Mouse (Mus musculus) intestine, embryonic 14.5 days (tissue): ENCODE measurements at regions not wholly inside any gene's neighbourhood (a gene's known extent, or its start where the extent isn't known, plus 50 kb on each side); places are given as distances from the start of the nearest gene placed in this dataset.

Source experiments
- ATAC-seq: fragments of 200-750 bp; cut with Nextera tagmentation; replicated peaks from 2 replicates; pipeline ENCODE4 v1.8.0; 2017; ENCODE audit warnings: low read depth, moderate number of reproducible peaks, moderate TSS enrichment, moderate library complexity; ENCODE audit not compliant: low FRiP score, low TSS enrichment
- DNase-seq: peaks from one replicate; pipeline ENCODE4 v3.0.0-alpha.2; 2018; ENCODE audit warnings: low spot score
- H3K27ac ChIP-seq: fragments of 300-500 bp; sonication (generic); 2 replicates; pipeline ENCODE4 v1.5.1; 2014; ENCODE audit warnings: low read depth, mild to moderate bottlenecking, control low read depth
- H3K27me3 ChIP-seq: fragments of 300-500 bp; sonication (generic); replicated peaks from 2 replicates; pipeline ENCODE4 v1.6.1; 2014; ENCODE audit warnings: low read length, control low read depth; ENCODE audit not compliant: control insufficient read depth, insufficient read depth
- H3K36me3 ChIP-seq: fragments of 300-500 bp; sonication (generic); 2 replicates; pipeline ENCODE4 v1.6.1; 2014; ENCODE audit warnings: low read length, control low read depth; ENCODE audit not compliant: control insufficient read depth, insufficient read depth
- H3K4me1 ChIP-seq: fragments of 300-500 bp; sonication (generic); replicated peaks from 2 replicates; pipeline ENCODE4 v1.6.1; 2014; ENCODE audit warnings: low read length, control low read depth, mixed read lengths; ENCODE audit not compliant: control insufficient read depth, insufficient read depth
- H3K4me2 ChIP-seq: fragments of 300-500 bp; sonication (generic); 2 replicates; pipeline ENCODE4 v1.6.1; 2014; ENCODE audit warnings: low read length
- H3K4me3 ChIP-seq: fragments of 300-500 bp; sonication (generic); 2 replicates; pipeline ENCODE4 v1.5.1; 2014; ENCODE audit warnings: low read depth, low read length, control low read depth, mixed read lengths
- H3K9ac ChIP-seq: fragments of 300-500 bp; sonication (generic); 2 replicates; pipeline ENCODE4 v1.6.1; 2014; ENCODE audit warnings: mild to moderate bottlenecking, low read length
- H3K9me3 ChIP-seq: fragments of 300-500 bp; sonication (generic); 2 replicates; pipeline ENCODE4 v1.6.1; 2016; ENCODE audit warnings: low read length, control low read depth; ENCODE audit not compliant: control insufficient read depth
- WGBS: fragments of 180-500 bp; shearing (Covaris S2); extraction: QIAGEN DNeasy Blood & Tissue Kit; methylation state at CpG from one replicate; pipeline ENCODE4 v1.1.7; 2014; 5-methylcytosine and 5-hydroxymethylcytosine counted together

DNA sequence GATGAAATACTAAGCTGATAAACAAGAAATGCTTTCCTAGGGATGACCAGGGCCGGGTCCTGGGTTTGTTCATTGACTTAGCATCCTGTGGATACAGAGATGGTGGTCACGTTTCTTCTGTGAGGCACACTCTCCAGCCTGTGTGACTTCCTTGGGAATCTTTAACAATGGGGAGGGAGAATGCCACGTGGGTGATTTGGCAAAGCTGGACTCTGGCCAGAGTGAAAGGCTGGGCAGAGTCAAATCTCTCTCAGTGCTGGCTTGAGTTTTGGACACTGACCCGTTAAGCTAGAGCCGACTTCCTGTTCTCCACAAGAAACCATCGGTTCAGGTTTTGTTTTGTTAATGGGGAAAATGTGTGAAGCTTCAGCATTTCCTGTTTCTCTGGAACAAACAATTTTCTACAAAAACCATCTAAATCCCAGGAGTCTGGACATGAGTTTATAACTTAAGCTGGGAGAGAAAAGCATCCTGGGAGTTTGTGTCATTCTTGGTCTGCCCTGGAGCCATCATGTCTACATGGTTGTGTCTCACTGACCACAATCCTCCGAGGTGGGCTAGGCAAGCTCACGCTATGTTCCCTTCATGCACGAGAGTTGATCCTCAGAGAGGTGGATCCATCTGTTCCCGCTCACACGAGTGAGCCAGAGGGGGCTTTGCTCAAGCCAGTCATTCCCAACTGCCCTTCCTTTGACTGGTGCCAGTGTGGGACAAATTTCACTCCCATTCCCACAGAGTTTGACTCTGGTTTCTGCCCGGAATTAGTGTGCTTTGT is 190.0 kb downstream of the Pten start:
- no peaks in the 10 kb centered on the region for H3K4me1 ChIP-seq
- H3K9me3 ChIP-seq: no peaks in the 10 kb centered on the region
- ATAC-seq (no peak), DNase-seq (no peak)
- H3K27me3 ChIP-seq: no peaks in the 10 kb centered on the region
- no peak overlapping the region for H3K4me2 ChIP-seq
- 85% methylated on average over 12 of the region's 12 CpGs for WGBS
- no peaks in the 10 kb centered on the region for H3K36me3 ChIP-seq
- H3K4me3 ChIP-seq: no peak overlapping the region
- no peak overlapping the region for H3K9ac ChIP-seq
- H3K27ac ChIP-seq: no peak overlapping the region

DNA sequence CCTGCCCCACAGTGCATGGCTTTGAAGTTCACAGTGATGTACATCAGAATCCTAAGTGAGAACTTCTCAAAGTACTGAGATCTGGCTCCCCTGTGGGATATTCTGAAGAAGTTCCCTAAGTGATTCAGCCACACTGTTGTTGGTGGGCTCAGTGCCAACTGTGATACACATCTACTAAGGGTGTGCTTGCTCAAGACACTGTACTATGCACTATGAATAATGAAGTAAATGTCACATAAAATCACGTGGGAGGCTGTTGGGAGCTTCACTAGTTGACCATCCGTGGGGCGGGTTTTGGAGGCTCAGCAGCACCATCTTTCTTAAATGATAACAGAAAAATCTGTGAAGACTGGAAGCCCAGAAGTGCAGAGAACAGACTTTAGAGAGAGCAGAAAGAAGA is 193.0 kb downstream of the Pten start:
- WGBS: 82% methylated on average over 3 of the region's 3 CpGs
- no peaks in the 10 kb centered on the region for H3K36me3 ChIP-seq
- H3K27ac ChIP-seq: no peak overlapping the region
- H3K4me2 ChIP-seq: no peak overlapping the region
- no peak overlapping the region for H3K9ac ChIP-seq
- ATAC-seq (no peak), DNase-seq (no peak)
- H3K4me3 ChIP-seq: no peak overlapping the region
- H3K27me3 ChIP-seq: no peaks in the 10 kb centered on the region
- H3K9me3 ChIP-seq: no peaks in the 10 kb centered on the region
- 0 out of 2 replicates have a peak, but pooled peaks cover 4% of the 10 kb centered on the region for H3K4me1 ChIP-seq

DNA sequence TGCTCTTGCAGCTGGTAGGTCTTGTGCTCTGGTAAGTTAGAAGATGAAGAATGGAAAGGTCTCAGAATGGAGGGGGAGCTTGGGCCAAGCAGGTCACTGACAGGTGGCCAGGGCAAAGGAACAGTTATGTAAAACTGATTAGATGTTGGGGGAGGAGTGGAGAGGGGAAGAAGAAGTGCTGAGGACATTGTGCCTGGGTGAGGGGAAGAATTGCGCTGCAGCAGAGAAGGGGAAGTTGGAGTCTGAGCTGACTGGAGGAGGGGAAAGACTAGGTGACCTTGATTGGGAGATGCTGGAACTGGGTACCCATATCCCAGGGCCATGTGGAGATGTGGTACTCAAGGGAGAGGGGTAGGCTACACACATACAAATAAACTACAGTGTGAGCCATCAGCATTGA is 193.5 kb downstream of the Pten start:
- Histone ChIP-seq H3K4me3 (no peak overlapping the region), H3K4me1 (0 out of 2 replicates have a peak, but pooled peaks cover 4% of the 10 kb centered on the region), H3K9ac (no peak overlapping the region), H3K36me3 (no peaks in the 10 kb centered on the region), H3K4me2 (no peak overlapping the region), H3K27ac (no peak overlapping the region), H3K9me3 (no peaks in the 10 kb centered on the region), H3K27me3 (no peaks in the 10 kb centered on the region)
- DNase-seq (no peak), ATAC-seq (no peak)
- 68% methylated on average over 1 of the region's 1 CpGs for WGBS

DNA sequence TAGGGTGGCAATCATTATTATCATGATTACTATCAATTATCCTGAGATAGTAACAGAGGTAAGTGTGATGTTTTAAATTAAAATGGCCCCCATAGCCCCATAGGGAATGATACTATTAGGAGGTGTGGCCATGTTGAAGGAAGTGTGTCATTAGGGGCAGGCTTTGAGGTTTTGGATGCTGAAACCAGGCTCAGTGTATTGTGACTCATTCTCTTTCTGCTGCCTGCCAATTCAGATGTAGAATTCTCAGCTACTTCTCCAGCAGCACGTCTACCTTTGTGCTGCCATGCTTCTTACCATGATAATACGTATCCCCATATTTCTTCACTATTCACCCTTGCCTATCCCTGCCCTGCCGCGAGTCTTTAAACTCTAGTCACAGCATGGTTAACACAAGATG is 195.1 kb downstream of the Pten start:
- Histone ChIP-seq H3K27ac (no peak overlapping the region), H3K9me3 (no peaks in the 10 kb centered on the region), H3K4me1 (0 out of 2 replicates have a peak, but pooled peaks cover 8% of the 10 kb centered on the region), H3K4me2 (no peak overlapping the region), H3K4me3 (no peak overlapping the region), H3K36me3 (no peaks in the 10 kb centered on the region), H3K27me3 (no peaks in the 10 kb centered on the region), H3K9ac (no peak overlapping the region)
- no peak for DNase-seq
- no peak for ATAC-seq
- 86% methylated on average over 4 of the region's 4 CpGs for WGBS

DNA sequence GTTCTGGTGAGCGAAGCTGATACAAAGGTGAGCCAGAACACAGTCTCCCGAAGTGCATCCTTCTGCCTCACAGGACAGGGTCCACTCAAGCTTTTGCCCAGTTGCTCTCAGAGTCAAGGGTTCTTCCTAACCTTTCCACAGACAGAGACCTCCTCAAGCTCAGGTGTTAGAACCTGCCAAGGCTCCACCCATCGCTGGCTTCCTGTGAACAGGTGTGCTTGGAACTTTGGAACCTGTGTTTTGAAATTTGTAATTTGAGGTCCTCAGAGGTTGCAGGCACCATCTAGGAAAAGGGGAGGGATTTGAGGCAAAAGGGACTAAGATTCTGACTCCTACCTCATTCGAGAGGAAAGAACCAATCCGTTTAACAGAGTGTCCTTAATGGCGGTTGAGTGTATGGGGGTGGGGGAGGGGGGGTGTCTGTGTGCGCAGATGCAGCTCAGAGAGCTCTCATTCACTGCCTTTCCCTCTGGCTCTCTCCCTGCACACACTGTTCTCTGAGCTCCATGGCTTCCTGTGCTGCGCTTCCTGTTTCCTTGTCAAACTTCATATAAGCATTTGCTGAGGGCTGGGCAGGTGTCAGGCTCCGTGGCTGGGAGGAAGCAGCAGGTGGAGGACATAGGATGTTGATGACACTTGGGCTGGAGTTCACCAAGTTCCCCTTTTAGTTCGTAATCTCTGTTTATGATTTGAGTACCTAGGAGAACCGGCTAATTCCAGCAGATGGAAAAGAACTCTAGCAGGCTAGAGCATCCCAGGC is 195.8 kb downstream of the Pten start:
- DNase-seq (no peak), ATAC-seq (no peak)
- H3K27ac ChIP-seq: no peak overlapping the region

DNA sequence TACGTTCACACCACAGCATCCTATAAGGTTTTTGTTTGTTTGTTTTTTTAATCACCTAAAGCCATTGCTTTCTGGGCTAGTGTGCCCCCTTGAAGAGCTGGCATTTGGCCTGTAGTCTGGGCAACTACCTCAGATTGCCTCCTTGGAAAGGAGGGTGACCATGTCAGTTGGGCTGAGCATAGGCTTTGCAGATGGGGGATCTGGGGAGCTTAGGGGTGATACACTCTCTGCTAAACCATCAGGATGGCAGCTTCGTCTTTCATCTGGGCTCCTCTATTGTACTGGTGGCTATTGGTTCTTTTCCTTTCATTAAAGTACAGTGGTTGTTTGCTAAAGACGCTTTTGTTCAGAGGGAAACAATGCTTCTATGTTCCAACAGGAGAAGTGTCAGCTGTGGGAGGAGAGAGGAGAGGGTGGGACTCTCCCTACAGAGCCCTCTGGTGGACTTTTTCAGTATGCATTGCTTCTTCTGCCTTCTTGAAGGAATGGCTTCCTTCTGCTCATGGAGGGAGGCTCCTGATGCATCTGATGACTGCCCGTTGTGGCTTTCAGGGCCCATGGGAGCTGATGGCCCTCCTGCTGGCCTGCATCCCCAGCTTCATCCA is 196.8 kb downstream of the Pten start:
- Histone ChIP-seq H3K27ac (no peak overlapping the region), H3K27me3 (no peaks in the 10 kb centered on the region), H3K36me3 (no peaks in the 10 kb centered on the region), H3K4me2 (no peak overlapping the region), H3K4me1 (0 out of 2 replicates have a peak, but pooled peaks cover 8% of the 10 kb centered on the region), H3K4me3 (no peak overlapping the region), H3K9me3 (no peaks in the 10 kb centered on the region), H3K9ac (no peak overlapping the region)
- DNase-seq: no peak
- whole genome bisulfite sequencing: 57% methylated on average over 4 of the region's 4 CpGs
- no peak for ATAC-seq

More for the DNA sequence above, 195.8 kb downstream of the Pten start:
- Histone ChIP-seq H3K4me2 (no peak overlapping the region), H3K36me3 (no peaks in the 10 kb centered on the region), H3K4me3 (no peak overlapping the region), H3K9me3 (no peaks in the 10 kb centered on the region), H3K4me1 (0 out of 2 replicates have a peak, but pooled peaks cover 8% of the 10 kb centered on the region), H3K9ac (no peak overlapping the region), H3K27me3 (no peaks in the 10 kb centered on the region)
- WGBS: 65% methylated on average over 11 of the region's 11 CpGs

DNA sequence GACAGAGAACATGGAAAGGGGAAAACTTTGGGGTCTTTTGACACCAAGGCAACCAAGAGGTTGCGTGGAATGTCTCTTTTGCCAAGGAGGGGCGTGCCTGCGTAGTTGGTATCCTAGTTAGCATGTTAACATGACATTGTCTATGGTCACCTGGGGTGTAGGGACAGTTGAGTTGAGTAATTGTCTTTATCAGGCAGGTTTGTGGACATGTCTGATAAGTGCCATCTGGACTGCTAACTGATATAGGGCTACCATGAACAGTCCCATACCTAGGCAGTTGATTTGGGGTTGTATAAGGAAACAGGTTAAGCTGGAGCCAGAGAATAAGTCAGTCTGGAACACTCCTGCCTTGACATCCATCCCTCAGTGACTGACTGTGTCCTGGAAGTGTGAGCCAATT is 197.6 kb downstream of the Pten start:
- Histone ChIP-seq H3K9ac (no peak overlapping the region), H3K4me1 (0 out of 2 replicates have a peak, but pooled peaks cover 8% of the 10 kb centered on the region), H3K27ac (no peak overlapping the region), H3K4me2 (no peak overlapping the region), H3K9me3 (no peaks in the 10 kb centered on the region), H3K4me3 (no peak overlapping the region), H3K27me3 (no peaks in the 10 kb centered on the region), H3K36me3 (no peaks in the 10 kb centered on the region)
- 97% methylated on average over 3 of the region's 3 CpGs for WGBS
- ATAC-seq: no peak
- DNase-seq: no peak

DNA sequence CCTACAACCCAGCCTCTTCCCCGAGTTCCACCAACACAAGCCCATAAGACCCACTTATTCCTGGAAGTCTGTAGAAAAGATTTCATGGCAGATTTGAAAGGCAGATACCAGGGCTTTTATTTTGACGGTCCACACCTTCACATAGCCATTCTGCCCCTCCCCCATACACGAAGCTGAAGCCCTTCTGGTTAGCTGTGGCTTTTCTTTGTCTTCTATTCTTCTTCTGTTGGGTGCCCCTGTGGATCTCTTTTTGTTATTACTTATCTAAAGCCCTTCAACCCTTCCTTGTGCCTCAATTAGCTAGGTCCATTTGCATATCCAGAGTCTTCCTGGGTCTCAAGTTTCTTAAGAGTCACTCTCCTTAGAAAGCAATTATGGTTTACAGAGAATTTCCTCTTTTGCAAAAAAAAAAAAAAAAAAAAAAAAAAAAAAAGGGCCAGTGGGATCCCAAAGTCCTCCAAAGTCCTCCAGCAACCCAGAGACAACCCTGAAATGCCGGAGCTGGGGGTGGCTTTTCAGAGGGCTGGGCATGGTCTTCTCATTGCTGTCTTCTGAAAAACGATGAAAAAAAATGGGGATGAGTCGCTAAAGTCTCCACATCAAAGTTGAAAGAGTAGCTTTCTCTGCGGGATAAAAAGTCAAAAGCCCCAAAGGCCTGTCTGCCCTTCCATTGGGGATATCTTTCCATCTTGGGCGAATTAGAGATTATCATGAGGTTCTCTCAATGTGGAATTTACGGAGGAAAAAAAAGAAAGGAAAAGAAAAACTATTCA is 199.0 kb downstream of the Pten start:
- Histone ChIP-seq H3K27ac (no peak overlapping the region), H3K9me3 (no peaks in the 10 kb centered on the region), H3K27me3 (no peaks in the 10 kb centered on the region), H3K36me3 (no peaks in the 10 kb centered on the region), H3K4me3 (peak overlapping the region; percentile 16; the same call in 1 of the 2 replicates), H3K4me2 (peak overlapping the region; percentile 49), H3K4me1 (0 out of 2 replicates have a peak, but pooled peaks cover 8% of the 10 kb centered on the region), H3K9ac (no peak overlapping the region)
- ATAC-seq (no peak), DNase-seq (no peak)
- 14% methylated on average over 9 of the region's 9 CpGs for WGBS
